Mouse (Mus musculus) kidney, embryonic 16.5 days (tissue): ENCODE data around the gene Selenoo. TPM values are rescaled to one million over a fixed set of nuclear protein-coding genes. Genes with fewer than 3 reads are reported as not detected.

ENCODE experiments used
- ATAC-seq: fragments of 200-750 bp; cut with Nextera tagmentation; 2 replicates; pipeline ENCODE4 v1.8.0; 2017; ENCODE audit warnings: moderate TSS enrichment; ENCODE audit not compliant: low FRiP score, low TSS enrichment
- H3K27ac ChIP-seq: fragments of 300-500 bp; sonication (generic); 2 replicates; pipeline ENCODE4 v1.5.1; 2014; ENCODE audit warnings: low read length
- H3K27me3 ChIP-seq: fragments of 300-500 bp; sonication (generic); 2 replicates; pipeline ENCODE4 v1.6.1; 2014; ENCODE audit warnings: low read length, control low read depth, mixed read lengths; ENCODE audit not compliant: insufficient read depth
- H3K36me3 ChIP-seq: fragments of 300-500 bp; sonication (generic); 2 replicates; pipeline ENCODE4 v1.6.1; 2014; ENCODE audit warnings: low read length, control low read depth, mixed read lengths; ENCODE audit not compliant: insufficient read depth
- H3K4me1 ChIP-seq: fragments of 300-500 bp; sonication (generic); 2 replicates; pipeline ENCODE4 v1.6.1; 2014; ENCODE audit warnings: low read length, control low read depth, mixed read lengths; ENCODE audit not compliant: insufficient read depth
- H3K4me2 ChIP-seq: fragments of 300-500 bp; sonication (generic); replicated peaks from 2 replicates; pipeline ENCODE4 v1.6.1; 2014; ENCODE audit warnings: low read depth, low read length
- H3K4me3 ChIP-seq: fragments of 300-500 bp; sonication (generic); 2 replicates; pipeline ENCODE4 v1.5.1; 2014; ENCODE audit warnings: mild to moderate bottlenecking, low read length
- H3K9ac ChIP-seq: fragments of 300-500 bp; sonication (generic); replicated peaks from 2 replicates; pipeline ENCODE4 v1.6.1; 2014; ENCODE audit warnings: low read length
- H3K9me3 ChIP-seq: fragments of 300-500 bp; sonication (generic); 2 replicates; pipeline ENCODE4 v1.6.1; 2016; ENCODE audit warnings: low read length, control low read depth
- WGBS: fragments of 180-500 bp; shearing (Covaris S2); extraction: QIAGEN DNeasy Blood & Tissue Kit; methylation state at CpG from one replicate; pipeline ENCODE4 v1.1.7; 2014; 5-methylcytosine and 5-hydroxymethylcytosine counted together
- polyA plus RNA-seq: library from polyadenylated mRNA; unstranded; fragments of >200 nt; fragmentation: Nextera tagmentation; extraction: Ambion mirVana; gene quantifications from 2 replicates; pipeline ENCODE4 v1.2.1, GENCODE M21; 2015

The Selenoo gene
- polyA plus RNA-seq, 1 experiment from 2014 or later = 19.7 TPM

DNA sequence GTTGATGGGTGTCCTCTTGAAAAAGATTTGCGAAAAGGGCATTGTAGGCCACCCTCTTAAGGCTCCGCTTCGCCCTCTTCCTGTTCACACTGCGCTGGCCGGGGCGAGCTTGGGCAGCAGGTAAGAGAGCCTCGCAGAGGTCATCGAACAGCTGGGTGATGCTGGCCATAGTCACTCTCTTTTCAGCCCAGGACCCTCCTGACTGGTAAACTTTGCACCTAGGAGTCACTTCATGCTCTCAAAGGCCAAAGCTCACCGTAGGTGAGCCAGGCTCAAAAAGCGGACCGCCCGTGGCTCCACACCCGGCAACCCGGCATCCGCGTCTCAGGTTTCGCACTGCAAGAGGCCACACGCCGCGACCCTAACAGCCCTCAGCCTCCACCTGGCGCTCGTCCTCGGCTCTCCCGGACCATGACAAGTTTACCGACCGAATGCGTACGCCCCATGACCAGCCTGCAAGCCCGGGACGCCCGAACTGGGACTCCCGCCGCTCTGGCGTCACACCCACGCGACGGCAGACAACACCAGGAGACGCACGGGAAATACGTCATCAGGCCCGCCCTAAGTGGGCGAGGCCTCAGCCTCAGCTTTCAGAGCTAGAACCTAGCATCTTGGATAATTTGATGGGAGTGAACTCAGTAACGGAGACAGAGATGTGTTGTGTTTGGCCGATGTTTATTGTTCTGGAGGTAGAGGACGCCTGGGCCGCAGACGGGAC is 33.9 kb downstream of the Selenoo start, which contains the start of gene Tubgcp6:
Gene Tubgcp6, minus strand, starts transcription at position 464 of the 718 bp plus-strand sequence.
- Histone ChIP-seq H3K27ac (peak within 1 kb of the TSS; percentile 74), H3K9ac (peak within 1 kb of the TSS; percentile 85), H3K4me1 (peaks cover 35% of the 10 kb centered on the region), H3K27me3 (no peaks in the 10 kb centered on the region), H3K9me3 (no peaks in the 10 kb centered on the region), H3K4me2 (peak within 1 kb of the TSS; percentile 92), H3K36me3 (peaks cover 9% of the 10 kb centered on the region; the same call in 1 of the 2 replicates), H3K4me3 (peak within 1 kb of the TSS; percentile 95)
- ATAC-seq = peak; percentile 80
- WGBS = 0% methylated on average over 47 of the region's 47 CpGs

DNA sequence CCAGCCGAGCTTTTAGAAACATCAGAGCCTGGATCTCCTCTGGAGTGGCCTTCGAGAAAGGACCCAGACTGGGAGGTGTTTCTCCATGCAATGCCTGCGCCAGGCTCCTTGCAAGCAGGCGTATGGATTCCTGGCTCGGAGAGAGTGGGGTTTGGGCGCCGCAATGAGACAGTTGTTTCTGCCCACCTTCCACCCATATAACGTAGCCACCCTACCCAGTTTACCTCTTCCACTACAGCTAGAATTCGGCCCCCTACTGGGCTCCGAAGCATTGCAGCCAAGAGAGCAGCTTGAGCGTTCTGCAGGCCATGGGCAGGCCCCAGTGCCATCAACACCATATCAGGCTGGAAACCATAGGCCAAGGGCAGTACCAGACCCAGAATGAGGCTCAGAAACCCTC is 34.7 kb downstream of the Selenoo start:
- peak overlapping the region; percentile 95 for H3K4me3 ChIP-seq
- peak overlapping the region; percentile 74 for H3K27ac ChIP-seq
- no peaks in the 10 kb centered on the region for H3K27me3 ChIP-seq
- 26% methylated on average over 11 of the region's 11 CpGs for WGBS
- no peaks in the 10 kb centered on the region for H3K9me3 ChIP-seq
- ATAC-seq = peak; percentile 35
- H3K4me2 ChIP-seq = peak overlapping the region; percentile 92
- peak overlapping the region; percentile 85 for H3K9ac ChIP-seq
- H3K4me1 ChIP-seq = peaks cover 39% of the 10 kb centered on the region
- peaks cover 4% of the 10 kb centered on the region; the same call in 1 of the 2 replicates for H3K36me3 ChIP-seq

DNA sequence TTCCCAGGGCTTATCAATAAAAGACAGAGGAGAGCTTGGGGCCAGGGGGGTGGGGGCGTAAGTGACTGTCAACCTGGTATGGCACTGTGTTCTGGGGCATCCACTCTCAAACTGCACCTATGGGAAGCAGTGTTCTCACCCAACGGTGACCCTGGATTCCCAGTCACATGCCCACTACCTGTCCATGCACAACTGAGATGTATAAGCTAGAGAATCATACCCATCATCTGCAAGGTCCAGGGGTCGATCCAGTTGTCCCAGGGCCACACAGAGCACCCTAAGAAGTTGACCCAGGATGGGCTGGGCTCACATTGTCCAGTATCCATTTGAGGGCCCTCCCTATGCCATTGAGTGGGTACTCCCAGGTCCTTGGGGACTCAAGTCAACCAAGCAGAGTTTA is 35.4 kb downstream of the Selenoo start:
- ATAC-seq = no peak
- Histone ChIP-seq H3K9ac (no peak overlapping the region), H3K4me2 (no peak overlapping the region), H3K27ac (no peak overlapping the region), H3K27me3 (no peaks in the 10 kb centered on the region), H3K36me3 (0 out of 2 replicates have a peak, but pooled peaks cover 3% of the 10 kb centered on the region), H3K4me3 (no peak overlapping the region), H3K9me3 (no peaks in the 10 kb centered on the region), H3K4me1 (peaks cover 43% of the 10 kb centered on the region)
- 89% methylated on average over 3 of the region's 3 CpGs for WGBS

DNA sequence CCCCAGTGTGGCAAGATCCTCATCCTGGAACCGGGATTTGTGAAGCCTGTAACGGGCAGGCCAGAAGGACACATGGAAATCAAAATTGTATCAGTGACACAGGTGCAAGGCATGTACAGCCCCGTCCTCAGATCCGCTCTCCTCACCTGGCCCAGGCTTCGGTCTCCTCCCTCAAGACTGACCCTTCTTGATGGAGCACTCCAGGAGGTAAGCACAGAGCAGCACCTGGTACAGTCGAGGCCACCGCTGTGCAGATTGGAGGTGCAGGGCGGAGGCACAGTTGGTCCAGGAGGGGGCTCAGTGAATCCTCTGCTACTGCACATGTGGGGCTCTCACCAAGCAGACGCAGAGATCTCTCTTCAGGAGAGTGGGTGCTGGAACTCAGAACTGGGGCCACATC is 36.5 kb downstream of the Selenoo start:
- Histone ChIP-seq H3K9ac (no peak overlapping the region), H3K27ac (no peak overlapping the region), H3K4me3 (no peak overlapping the region), H3K4me1 (peaks cover 43% of the 10 kb centered on the region), H3K27me3 (no peaks in the 10 kb centered on the region), H3K4me2 (no peak overlapping the region), H3K36me3 (0 out of 2 replicates have a peak, but pooled peaks cover 3% of the 10 kb centered on the region), H3K9me3 (no peaks in the 10 kb centered on the region)
- no peak for ATAC-seq
- 94% methylated on average over 9 of the region's 9 CpGs for WGBS

DNA sequence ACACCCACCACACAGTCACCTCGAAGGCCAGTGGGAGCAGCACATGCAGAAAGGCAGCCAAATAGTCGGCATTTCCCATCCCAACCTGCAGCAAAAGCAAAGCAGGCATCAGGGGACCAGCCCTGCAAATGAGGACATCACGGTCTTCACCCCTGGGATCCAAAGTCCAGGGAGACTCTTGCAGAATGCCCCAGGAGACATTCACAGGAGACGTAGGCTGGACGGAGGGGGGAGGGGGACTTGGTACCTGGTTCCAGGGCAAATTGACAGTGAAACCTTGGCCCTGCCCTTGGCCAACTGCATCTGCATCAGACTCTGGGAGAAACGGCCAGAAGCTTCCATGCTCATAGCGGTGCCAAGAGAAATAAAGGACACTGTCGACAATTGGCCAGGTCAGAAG is 37.7 kb downstream of the Selenoo start:
- 84% methylated on average over 8 of the region's 8 CpGs for WGBS
- no peak for ATAC-seq
- H3K36me3 ChIP-seq = 0 out of 2 replicates have a peak, but pooled peaks cover 3% of the 10 kb centered on the region
- H3K27ac ChIP-seq = no peak overlapping the region
- no peak overlapping the region for H3K4me2 ChIP-seq
- no peaks in the 10 kb centered on the region for H3K9me3 ChIP-seq
- no peak overlapping the region for H3K4me3 ChIP-seq
- no peak overlapping the region for H3K9ac ChIP-seq
- peaks cover 31% of the 10 kb centered on the region for H3K4me1 ChIP-seq
- H3K27me3 ChIP-seq = no peaks in the 10 kb centered on the region

DNA sequence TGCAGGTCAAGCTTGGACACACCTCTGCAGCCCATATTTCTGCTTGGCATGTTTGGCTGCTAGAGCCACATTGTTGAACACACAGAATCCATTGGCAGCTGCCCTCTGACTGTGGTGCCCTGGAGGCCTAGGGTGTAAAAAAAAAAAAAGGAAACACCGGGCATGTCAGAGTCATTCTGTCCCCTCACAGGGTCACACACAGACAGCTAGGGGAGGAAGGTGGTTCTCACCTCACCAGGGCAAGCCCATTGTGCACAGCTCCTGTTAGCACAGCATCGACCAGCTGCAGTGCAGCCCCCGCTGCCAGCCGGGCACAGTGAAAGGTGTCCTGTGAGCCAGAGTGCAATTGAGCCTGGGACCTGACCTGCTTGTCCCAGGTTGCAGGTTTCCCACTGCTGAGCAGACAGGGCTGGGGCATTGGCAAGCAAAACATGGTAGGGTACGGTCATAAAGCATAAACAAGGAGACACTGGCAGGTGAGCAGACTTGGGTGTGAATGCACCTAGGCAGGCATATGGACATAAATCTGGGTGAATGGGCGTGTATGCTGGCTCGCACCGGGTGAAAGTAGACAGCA is 38.6 kb downstream of the Selenoo start:
- Histone ChIP-seq H3K27me3 (no peaks in the 10 kb centered on the region), H3K4me3 (peak overlapping the region; percentile 65), H3K9me3 (no peaks in the 10 kb centered on the region), H3K27ac (no peak overlapping the region), H3K4me2 (peak overlapping the region; percentile 73), H3K9ac (peak overlapping the region; percentile 80), H3K4me1 (peaks cover 23% of the 10 kb centered on the region), H3K36me3 (0 out of 2 replicates have a peak, but pooled peaks cover 3% of the 10 kb centered on the region)
- 81% methylated on average over 8 of the region's 8 CpGs for WGBS
- no peak for ATAC-seq

DNA sequence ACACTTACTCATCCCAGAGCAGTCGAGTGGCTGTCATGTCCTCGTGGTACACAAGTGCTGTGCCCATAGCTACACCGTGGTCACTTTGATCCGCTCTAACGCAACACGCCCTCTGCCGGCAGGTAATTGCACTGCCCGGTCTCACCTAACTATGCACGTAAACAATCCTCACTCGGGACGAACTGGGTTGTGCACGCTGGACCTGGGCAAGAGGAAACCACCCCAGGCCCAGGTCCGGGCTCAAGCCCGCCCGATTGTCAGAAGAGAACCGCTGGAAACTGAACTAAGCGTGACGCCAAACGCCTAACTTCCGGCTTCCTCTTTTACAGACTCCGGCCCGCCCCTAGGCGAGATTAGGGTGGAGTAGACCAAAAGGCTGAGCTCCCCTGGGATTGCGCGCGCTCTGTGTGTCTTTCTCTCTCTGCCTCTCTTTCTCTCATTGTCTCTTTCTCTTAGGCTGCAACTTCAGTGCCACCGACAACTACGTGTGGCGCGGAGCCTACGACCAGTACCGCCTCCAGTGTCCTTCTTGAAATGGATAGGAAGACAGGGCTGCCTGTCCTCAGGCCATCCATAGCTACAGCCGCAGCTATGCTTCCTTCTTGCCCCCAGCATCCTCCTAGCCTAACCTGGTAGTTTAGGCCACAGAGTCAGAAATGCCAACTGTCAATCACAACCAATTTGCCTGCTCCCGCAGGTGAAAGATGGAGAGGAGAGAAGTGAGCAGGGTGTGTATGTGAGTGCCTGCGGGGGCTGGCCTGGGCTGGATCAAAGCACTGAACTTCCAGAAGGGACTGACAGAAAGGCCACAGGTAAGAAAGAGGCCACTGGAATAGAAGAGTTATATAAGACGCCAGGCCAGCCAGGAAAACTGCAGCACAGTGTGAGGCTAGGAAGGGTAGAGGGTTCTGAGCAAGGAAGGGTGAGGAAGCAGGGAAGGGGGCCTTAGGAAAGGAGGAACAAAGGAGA is 39.8 kb downstream of the Selenoo start, which contains the start of gene Hdac10:
Gene Hdac10, minus strand, starts transcription at position 319 of the 969 bp plus-strand sequence.
- peak within 1 kb of the TSS; percentile 80 for H3K9ac ChIP-seq
- no peaks in the 10 kb centered on the region for H3K27me3 ChIP-seq
- H3K4me3 ChIP-seq = peak within 1 kb of the TSS; percentile 65
- peaks cover 20% of the 10 kb centered on the region for H3K4me1 ChIP-seq
- ATAC-seq = peak; percentile 82
- peak within 1 kb of the TSS; percentile 73 for H3K4me2 ChIP-seq
- H3K27ac ChIP-seq = peak within 1 kb of the TSS; percentile 81
- H3K9me3 ChIP-seq = no peaks in the 10 kb centered on the region
- 0 out of 2 replicates have a peak, but pooled peaks cover 5% of the 10 kb centered on the region for H3K36me3 ChIP-seq
- WGBS = 3% methylated on average over 36 of the region's 36 CpGs

DNA sequence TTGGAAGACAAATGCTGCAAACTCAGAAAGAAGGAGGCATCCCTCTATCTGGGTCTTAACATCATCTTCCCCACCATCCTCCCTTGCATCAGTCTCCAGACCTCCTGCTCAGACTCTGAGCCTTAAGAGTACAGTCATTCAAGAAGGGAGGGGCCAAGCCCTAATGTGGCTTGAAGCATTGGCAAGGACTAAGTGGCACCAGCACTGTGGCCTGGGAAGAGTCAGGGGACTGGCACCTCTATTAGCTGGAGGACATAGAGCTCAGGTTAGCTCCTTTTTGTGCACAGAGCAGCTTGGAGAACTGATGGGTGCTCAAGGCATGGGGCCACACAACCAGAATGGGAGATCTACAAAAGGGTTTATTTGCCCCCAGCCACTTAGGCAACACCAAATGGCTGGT is 41.4 kb downstream of the Selenoo start:
- Histone ChIP-seq H3K27me3 (no peaks in the 10 kb centered on the region), H3K4me2 (no peak overlapping the region), H3K36me3 (0 out of 2 replicates have a peak, but pooled peaks cover 3% of the 10 kb centered on the region), H3K27ac (no peak overlapping the region), H3K4me3 (no peak overlapping the region), H3K4me1 (peaks cover 16% of the 10 kb centered on the region), H3K9ac (no peak overlapping the region), H3K9me3 (no peaks in the 10 kb centered on the region)
- no peak for ATAC-seq

DNA sequence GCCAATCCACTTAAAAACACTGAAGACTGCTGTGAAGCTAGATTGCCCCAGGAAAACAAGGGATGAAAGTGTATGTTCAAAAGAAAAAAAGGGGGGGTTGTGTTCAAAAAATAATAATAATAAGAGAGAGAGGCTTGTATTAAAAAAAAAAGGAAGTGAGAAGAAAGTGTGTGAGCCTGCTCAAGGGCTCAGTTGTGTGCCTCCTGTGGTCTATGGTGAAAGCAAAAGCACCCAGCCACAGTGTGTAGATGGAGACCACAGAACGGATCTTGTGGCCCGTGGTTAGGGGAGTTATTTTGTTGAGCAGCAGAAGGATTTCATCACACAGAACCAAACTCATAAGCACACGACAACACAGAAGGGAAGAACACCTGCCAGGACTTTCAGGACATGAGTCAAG is 42.4 kb downstream of the Selenoo start:
- H3K9me3 ChIP-seq = no peaks in the 10 kb centered on the region
- H3K4me1 ChIP-seq = peaks cover 16% of the 10 kb centered on the region
- 0 out of 2 replicates have a peak, but pooled peaks cover 2% of the 10 kb centered on the region for H3K36me3 ChIP-seq
- H3K4me3 ChIP-seq = no peak overlapping the region
- no peak overlapping the region for H3K9ac ChIP-seq
- no peak for ATAC-seq
- H3K27ac ChIP-seq = no peak overlapping the region
- H3K27me3 ChIP-seq = no peaks in the 10 kb centered on the region
- H3K4me2 ChIP-seq = no peak overlapping the region
- WGBS = 81% methylated on average over 3 of the region's 3 CpGs
